Mouse (Mus musculus): ENCODE measurements around the gene Ints3. TPM values are rescaled to one million over a fixed set of nuclear protein-coding genes. Genes with fewer than 3 reads are reported as not detected.

The Ints3 gene
- polyA plus RNA-seq, 1 experiment = not detected

GRCm38 (mm10) chr3:90381727-90382126, 51.7 kb downstream of the Ints3 start:
- TF ChIP-seq POLR2A (IDR thresholded peaks at IDR 0.05; ENCODE audit: insufficient read depth, low read depth, low read length) (no peak), CTCF (IDR thresholded peaks at IDR 0.05; ENCODE audit: insufficient read depth, low read depth, low read length) (no peak)
- WGBS = 80% methylated on average over 11 of the region's 11 CpGs
- Histone ChIP-seq H3K4me3 (ENCODE audit: insufficient read depth, low read depth, low read length) (no peak overlapping the region), H3K4me1 (ENCODE audit: control insufficient read depth, insufficient read depth, low read length) (no peaks in the 10 kb centered on the region; the same call in 1 of the 2 replicates), H3K27ac (ENCODE audit: insufficient read depth, low read depth, low read length) (no peak overlapping the region)

DNA sequence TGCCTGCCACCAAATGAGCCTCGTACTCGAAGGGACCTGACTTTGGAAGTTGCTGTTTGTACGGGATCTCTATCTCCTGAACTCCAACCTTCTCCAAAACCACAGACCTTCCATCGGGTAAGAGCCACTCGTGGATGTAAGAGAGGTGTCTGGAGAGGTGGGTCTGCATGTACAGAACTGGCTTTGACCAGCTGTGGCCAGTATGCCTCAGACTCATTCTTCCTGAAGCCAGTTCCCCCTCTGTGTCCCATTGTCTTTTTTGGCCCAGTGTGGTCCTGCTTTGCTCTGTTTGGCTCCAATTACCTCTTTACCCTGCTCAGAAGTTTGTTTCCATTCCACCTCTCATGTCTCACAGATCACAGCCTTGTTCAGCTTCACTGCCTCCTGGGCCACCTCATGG, 54.9 kb downstream of the Ints3 start:
- Histone ChIP-seq H3K4me1 (ENCODE audit: control insufficient read depth, insufficient read depth, low read length) (no peaks in the 10 kb centered on the region), H3K27ac (ENCODE audit: insufficient read depth, low read depth, low read length) (no peak overlapping the region), H3K4me3 (ENCODE audit: insufficient read depth, low read depth, low read length) (no peak overlapping the region)
- TF ChIP-seq CTCF (IDR thresholded peaks at IDR 0.05; ENCODE audit: insufficient read depth, low read depth, low read length) = no peak
- no peak for TF ChIP-seq POLR2A (IDR thresholded peaks at IDR 0.05; ENCODE audit: insufficient read depth, low read depth, low read length)
- WGBS = 83% methylated on average over 5 of the region's 5 CpGs

DNA sequence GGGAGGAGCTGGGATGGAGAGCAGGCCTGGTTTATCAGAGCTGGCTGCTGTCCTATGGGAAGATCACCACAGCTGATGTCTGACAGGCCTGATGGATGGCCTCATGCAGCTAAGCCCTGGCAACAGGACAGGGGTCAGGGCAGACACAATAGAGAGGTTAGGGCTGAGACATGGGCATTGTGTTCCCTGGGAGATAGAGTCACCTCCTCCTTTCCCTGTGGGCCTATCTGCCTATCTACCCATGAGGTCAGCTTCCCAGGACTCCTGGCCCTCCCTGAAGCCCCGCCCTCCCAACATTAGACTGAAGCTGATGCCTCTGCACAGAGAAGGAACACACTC, 57.2 kb downstream of the Ints3 start:
- WGBS = 74% methylated on average over 1 of the region's 1 CpGs
- H3K4me3 ChIP-seq (ENCODE audit: insufficient read depth, low read depth, low read length) = no peak overlapping the region
- TF ChIP-seq POLR2A (IDR thresholded peaks at IDR 0.05; ENCODE audit: insufficient read depth, low read depth, low read length) = no peak
- TF ChIP-seq CTCF (IDR thresholded peaks at IDR 0.05; ENCODE audit: insufficient read depth, low read depth, low read length) = no peak
- no peaks in the 10 kb centered on the region for H3K4me1 ChIP-seq (ENCODE audit: control insufficient read depth, insufficient read depth, low read length)
- H3K27ac ChIP-seq (ENCODE audit: insufficient read depth, low read depth, low read length) = no peak overlapping the region

- WGBS = 60% methylated on average over 3 of the region's 3 CpGs
- no peak for TF ChIP-seq POLR2A (IDR thresholded peaks at IDR 0.05; ENCODE audit: insufficient read depth, low read depth, low read length)
- TF ChIP-seq CTCF (IDR thresholded peaks at IDR 0.05; ENCODE audit: insufficient read depth, low read depth, low read length) = no peak
- no peak overlapping the region for H3K4me3 ChIP-seq (ENCODE audit: insufficient read depth, low read depth, low read length)
Observed at GRCm38 (mm10) chr3:90375562-90376246, 57.7 kb downstream of the Ints3 start.

DNA sequence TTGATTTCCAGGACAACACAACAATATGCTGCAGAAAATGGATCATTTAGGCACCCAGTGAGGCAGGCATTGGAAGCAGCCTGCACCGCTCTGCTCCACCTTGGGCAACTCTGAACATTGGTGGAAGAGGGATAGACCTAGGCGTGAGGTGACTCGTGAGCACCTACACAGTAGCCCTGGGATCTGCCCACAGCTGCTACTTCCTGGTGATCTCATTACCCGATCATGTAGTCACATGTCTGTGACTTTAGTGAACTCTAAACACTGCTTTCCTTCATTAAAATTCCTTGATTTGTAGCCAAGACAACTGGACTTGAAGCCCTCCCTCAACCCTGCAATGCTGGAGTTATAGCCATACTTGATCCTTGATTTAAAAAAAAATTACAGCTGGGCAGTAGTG, 59.1 kb downstream of the Ints3 start:
- Histone ChIP-seq H3K4me1 (ENCODE audit: control insufficient read depth, insufficient read depth, low read length) (no peaks in the 10 kb centered on the region), H3K4me3 (ENCODE audit: insufficient read depth, low read depth, low read length) (no peak overlapping the region), H3K27ac (ENCODE audit: insufficient read depth, low read depth, low read length) (no peak overlapping the region)
- 83% methylated on average over 4 of the region's 4 CpGs for WGBS
- TF ChIP-seq POLR2A (IDR thresholded peaks at IDR 0.05; ENCODE audit: insufficient read depth, low read depth, low read length) = no peak
- TF ChIP-seq CTCF (IDR thresholded peaks at IDR 0.05; ENCODE audit: insufficient read depth, low read depth, low read length) = no peak

More at GRCm38 (mm10) chr3:90375562-90376246, 57.7 kb downstream of the Ints3 start:
- Histone ChIP-seq H3K27ac (ENCODE audit: insufficient read depth, low read depth, low read length) (no peak overlapping the region), H3K4me1 (ENCODE audit: control insufficient read depth, insufficient read depth, low read length) (no peaks in the 10 kb centered on the region)

GRCm38 (mm10) chr3:90373432-90374028, 59.9 kb downstream of the Ints3 start:
- TF ChIP-seq CTCF (IDR thresholded peaks at IDR 0.05; ENCODE audit: insufficient read depth, low read depth, low read length) (no peak), POLR2A (IDR thresholded peaks at IDR 0.05; ENCODE audit: insufficient read depth, low read depth, low read length) (no peak)
- H3K27ac ChIP-seq (ENCODE audit: insufficient read depth, low read depth, low read length) = no peak overlapping the region
- H3K4me1 ChIP-seq (ENCODE audit: control insufficient read depth, insufficient read depth, low read length) = no peaks in the 10 kb centered on the region
- 24% methylated on average over 4 of the region's 4 CpGs for WGBS
- H3K4me3 ChIP-seq (ENCODE audit: insufficient read depth, low read depth, low read length) = no peak overlapping the region

DNA sequence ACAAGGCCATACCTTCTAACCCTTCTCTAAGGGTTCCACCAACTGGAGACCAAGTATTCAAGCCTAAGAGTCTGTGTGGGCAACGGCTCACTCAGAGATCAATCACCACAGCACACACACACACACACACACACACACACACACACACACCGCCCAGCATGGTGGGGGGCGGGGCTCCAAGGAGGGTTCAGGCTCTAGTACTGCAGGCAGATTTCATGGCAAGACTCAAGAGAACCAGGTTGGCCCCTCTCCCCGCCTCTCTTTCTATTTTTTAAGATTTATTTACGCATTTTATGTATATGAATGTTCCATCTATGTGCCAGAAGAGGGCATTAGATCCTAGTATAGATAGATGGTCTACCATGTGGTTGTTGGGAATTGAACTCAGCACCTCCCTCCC, 60.6 kb downstream of the Ints3 start:
- H3K4me1 ChIP-seq (ENCODE audit: control insufficient read depth, insufficient read depth, low read length) = no peaks in the 10 kb centered on the region
- 59% methylated on average over 5 of the region's 5 CpGs for whole genome bisulfite sequencing
- no peak overlapping the region for H3K4me3 ChIP-seq (ENCODE audit: insufficient read depth, low read depth, low read length)
- no peak for TF ChIP-seq CTCF (IDR thresholded peaks at IDR 0.05; ENCODE audit: insufficient read depth, low read depth, low read length)
- no peak for TF ChIP-seq POLR2A (IDR thresholded peaks at IDR 0.05; ENCODE audit: insufficient read depth, low read depth, low read length)
- no peak overlapping the region for H3K27ac ChIP-seq (ENCODE audit: insufficient read depth, low read depth, low read length)

- no peaks in the 10 kb centered on the region for H3K4me1 ChIP-seq (ENCODE audit: control insufficient read depth, insufficient read depth, low read length)
- no peak for TF ChIP-seq CTCF (IDR thresholded peaks at IDR 0.05; ENCODE audit: insufficient read depth, low read depth, low read length)
- no peak for TF ChIP-seq POLR2A (IDR thresholded peaks at IDR 0.05; ENCODE audit: insufficient read depth, low read depth, low read length)
- 78% methylated on average over 7 of the region's 7 CpGs for WGBS
- H3K27ac ChIP-seq (ENCODE audit: insufficient read depth, low read depth, low read length) = no peak overlapping the region
- H3K4me3 ChIP-seq (ENCODE audit: insufficient read depth, low read depth, low read length) = no peak overlapping the region
Observed at GRCm38 (mm10) chr3:90371857-90372256, 61.6 kb downstream of the Ints3 start.

DNA sequence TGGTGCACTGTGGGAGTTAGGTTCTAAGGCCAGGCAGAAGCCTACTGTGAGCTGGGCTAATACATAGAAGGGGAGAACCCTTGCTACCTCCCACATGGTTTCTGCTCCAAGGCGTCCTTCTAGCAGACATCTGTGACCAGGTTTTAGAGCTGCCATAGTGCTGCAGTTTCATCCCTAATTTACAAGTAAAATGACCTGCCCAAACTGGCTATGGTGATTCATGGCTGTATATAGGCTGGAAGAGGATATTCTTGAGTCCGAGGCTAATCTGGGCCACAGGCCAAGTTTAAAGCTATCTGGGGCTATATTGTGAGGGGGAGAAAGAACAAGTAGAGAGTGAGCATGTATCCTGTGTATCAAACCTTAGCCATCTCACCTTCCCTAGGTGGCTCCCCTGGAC, 64.4 kb downstream of the Ints3 start:
- WGBS = 30% methylated on average over 2 of the region's 2 CpGs
- TF ChIP-seq POLR2A (IDR thresholded peaks at IDR 0.05; ENCODE audit: insufficient read depth, low read depth, low read length) (no peak), CTCF (IDR thresholded peaks at IDR 0.05; ENCODE audit: insufficient read depth, low read depth, low read length) (no peak)
- Histone ChIP-seq H3K4me1 (ENCODE audit: control insufficient read depth, insufficient read depth, low read length) (no peaks in the 10 kb centered on the region), H3K27ac (ENCODE audit: insufficient read depth, low read depth, low read length) (no peak overlapping the region), H3K4me3 (ENCODE audit: insufficient read depth, low read depth, low read length) (no peak overlapping the region)
